Comparison of ENCODE assay signal across 7 mouse cellular contexts in genomic region chr8:84725941-84726259, GRCm38 (mm10). TPM values are rescaled to one million over a fixed set of nuclear protein-coding genes. Genes with fewer than 3 reads are reported as not detected.
DNase-seq lines count a peak whose midpoint lies in the region; ATAC-seq and TF ChIP-seq lines count a peak whose summit lies in the region.

No protein-coding gene starts in this region.

- no peaks in the 10 kb centered on the region for H3K27me3 ChIP-seq in forebrain, embryonic 14.5 days (replicated peaks; ENCODE audit: control insufficient read depth, insufficient read depth, low read length)
- H3K27me3 ChIP-seq in intestine, postnatal 0 days (replicated peaks; ENCODE audit: control insufficient read depth, insufficient read depth, low read length), result no peaks in the 10 kb centered on the region
- H3K27me3 ChIP-seq in lung, embryonic 16.5 days (ENCODE audit: control insufficient read depth, insufficient read depth, low read depth, low read length), result no peaks in the 10 kb centered on the region

- TF ChIP-seq CTCF in intestine, postnatal 0 days (IDR thresholded peaks at IDR 0.05; ENCODE audit: low read depth), result peak; percentile 67

- H3K4me2 ChIP-seq in forebrain, embryonic 14.5 days (ENCODE audit: low read length), result no peak overlapping the region
- no peak overlapping the region for H3K4me2 ChIP-seq in intestine, postnatal 0 days (replicated peaks; ENCODE audit: low read depth)
- no peak overlapping the region for H3K4me2 ChIP-seq in lung, embryonic 16.5 days (ENCODE audit: low read depth, low read length)

- H3K36me3 ChIP-seq in forebrain, embryonic 14.5 days (ENCODE audit: control insufficient read depth, insufficient read depth, low read length), result peaks cover 66% of the 10 kb centered on the region
- H3K36me3 ChIP-seq in intestine, postnatal 0 days (ENCODE audit: control insufficient read depth, insufficient read depth), result 0 out of 2 replicates have a peak, but pooled peaks cover 2% of the 10 kb centered on the region
- peaks cover 24% of the 10 kb centered on the region for H3K36me3 ChIP-seq in lung, embryonic 16.5 days (ENCODE audit: control insufficient read depth, insufficient read depth, low read length)

- no peak overlapping the region for H3K4me3 ChIP-seq in forebrain, embryonic 14.5 days (ENCODE audit: low read depth, low read length)
- no peak overlapping the region for H3K4me3 ChIP-seq in intestine, postnatal 0 days (ENCODE audit: low read depth, low read length)
- no peak overlapping the region for H3K4me3 ChIP-seq in lung, embryonic 16.5 days (ENCODE audit: low read length)

- peak overlapping the region; percentile 93 for H3K27ac ChIP-seq in forebrain, embryonic 14.5 days (ENCODE audit: low read depth, low read length)
- no peak overlapping the region for H3K27ac ChIP-seq in intestine, postnatal 0 days (ENCODE audit: low read depth, low read length)
- peak overlapping the region; percentile 74 for H3K27ac ChIP-seq in lung, embryonic 16.5 days (ENCODE audit: low read length)

- 11% methylated on average over 3 of the region's 3 CpGs for WGBS in forebrain, embryonic 14.5 days
- WGBS in intestine, postnatal 0 days, result 38% methylated on average over 3 of the region's 3 CpGs
- WGBS in lung, embryonic 16.5 days, result 26% methylated on average over 3 of the region's 3 CpGs

- no peaks in the 10 kb centered on the region for H3K9me3 ChIP-seq in forebrain, embryonic 14.5 days (replicated peaks; ENCODE audit: control insufficient read depth, low read length)
- H3K9me3 ChIP-seq in intestine, postnatal 0 days (ENCODE audit: control insufficient read depth), result no peaks in the 10 kb centered on the region
- H3K9me3 ChIP-seq in lung, embryonic 16.5 days (ENCODE audit: control insufficient read depth, low read length), result no peaks in the 10 kb centered on the region

- peaks cover 74% of the 10 kb centered on the region for H3K4me1 ChIP-seq in forebrain, embryonic 14.5 days (ENCODE audit: control insufficient read depth, insufficient read depth, low read length)
- peaks cover 14% of the 10 kb centered on the region for H3K4me1 ChIP-seq in intestine, postnatal 0 days (replicated peaks; ENCODE audit: control insufficient read depth, insufficient read depth, low read length)
- peaks cover 82% of the 10 kb centered on the region for H3K4me1 ChIP-seq in lung, embryonic 16.5 days (replicated peaks; ENCODE audit: control insufficient read depth, insufficient read depth, low read length)

- ATAC-seq in CD4-positive, CD25-positive, alpha-beta regulatory T cell, adult 4 months, result peak; percentile 22
- no peak for ATAC-seq in forebrain, embryonic 14.5 days
- no peak for ATAC-seq in intestine, postnatal 0 days
- no peak for ATAC-seq in lung, embryonic 16.5 days (ENCODE audit: low read depth)

- peak; percentile 35 for DNase-seq in MEL-GATA-1-ER (ENCODE audit: extremely low read depth, low read depth)
- DNase-seq in forebrain, embryonic 14.5 days (ENCODE audit: low spot score), result no peak
- no peak for DNase-seq in urinary bladder, adult 18-20 months (ENCODE audit: low spot score in 2 of 2)
- no peak for DNase-seq in thymus, adult 18-20 months

- H3K9ac ChIP-seq in forebrain, embryonic 14.5 days (ENCODE audit: low read length), result peak overlapping the region; percentile 45; the same call in 1 of the 2 replicates
- H3K9ac ChIP-seq in intestine, postnatal 0 days (ENCODE audit: low read depth, low read length), result no peak overlapping the region
- peak overlapping the region; percentile 40 for H3K9ac ChIP-seq in lung, embryonic 16.5 days (ENCODE audit: low read length)

RNA-seq across cellular contexts. Expression of gene G430095P16Rik, which starts 3.1 kb away (rescaled TPM):
- polyA plus RNA-seq in CD4-positive, CD25-positive, alpha-beta regulatory T cell, adult 4 months (2017; shearing (Covaris generic)), result 10 to 100 TPM; 24.3 to 28.6 TPM
- 1.5 and 1.7 TPM in 2 replicates for polyA plus RNA-seq in forebrain, embryonic 14.5 days (2014; fragmentation: Nextera tagmentation; extraction: Ambion mirVana)
- 1.0 and 1.5 TPM in 2 replicates for polyA plus RNA-seq in intestine, postnatal 0 days (2015; fragmentation: Nextera tagmentation; extraction: Ambion mirVana)
- polyA plus RNA-seq in lung, embryonic 16.5 days (2015; fragmentation: Nextera tagmentation; extraction: Ambion mirVana), result 3.1 and 3.7 TPM in 2 replicates

RNA-seq across cellular contexts. Expression of gene Lyl1, which starts 24.6 kb away (rescaled TPM):
- 1 to 10 TPM; 2.0 to 2.6 TPM for polyA plus RNA-seq in CD4-positive, CD25-positive, alpha-beta regulatory T cell, adult 4 months (2017; shearing (Covaris generic))
- polyA plus RNA-seq in forebrain, embryonic 14.5 days (2014; fragmentation: Nextera tagmentation; extraction: Ambion mirVana), result 2.9 and 3.8 TPM in 2 replicates
- 3.5 and 3.9 TPM in 2 replicates for polyA plus RNA-seq in intestine, postnatal 0 days (2015; fragmentation: Nextera tagmentation; extraction: Ambion mirVana)
- polyA plus RNA-seq in lung, embryonic 16.5 days (2015; fragmentation: Nextera tagmentation; extraction: Ambion mirVana), result 11.4 and 12.5 TPM in 2 replicates

RNA-seq across cellular contexts. Expression of gene Nacc1, which starts 38.2 kb away (rescaled TPM):
- polyA plus RNA-seq in CD4-positive, CD25-positive, alpha-beta regulatory T cell, adult 4 months (2017; shearing (Covaris generic)), result 1 to 10 TPM; 8.1 to 9.1 TPM
- 17.0 and 17.6 TPM in 2 replicates for polyA plus RNA-seq in forebrain, embryonic 14.5 days (2014; fragmentation: Nextera tagmentation; extraction: Ambion mirVana)
- 9.3 and 9.8 TPM in 2 replicates for polyA plus RNA-seq in intestine, postnatal 0 days (2015; fragmentation: Nextera tagmentation; extraction: Ambion mirVana)
- 16.9 and 19.5 TPM in 2 replicates for polyA plus RNA-seq in lung, embryonic 16.5 days (2015; fragmentation: Nextera tagmentation; extraction: Ambion mirVana)

RNA-seq across cellular contexts. Expression of gene Trmt1, which starts 39.8 kb away (rescaled TPM):
- polyA plus RNA-seq in CD4-positive, CD25-positive, alpha-beta regulatory T cell, adult 4 months (2017; shearing (Covaris generic)), result 10 to 100 TPM; 45.0 to 60.3 TPM
- polyA plus RNA-seq in forebrain, embryonic 14.5 days (2014; fragmentation: Nextera tagmentation; extraction: Ambion mirVana), result 47.8 and 52.3 TPM in 2 replicates
- 22.3 and 23.7 TPM in 2 replicates for polyA plus RNA-seq in intestine, postnatal 0 days (2015; fragmentation: Nextera tagmentation; extraction: Ambion mirVana)
- polyA plus RNA-seq in lung, embryonic 16.5 days (2015; fragmentation: Nextera tagmentation; extraction: Ambion mirVana), result 54.7 and 58.8 TPM in 2 replicates
